Mouse (Mus musculus) hematopoietic stem cell, adult 5-6 weeks (primary cell): ENCODE measurements around the gene Spaca9. TPM values are rescaled to one million over a fixed set of nuclear protein-coding genes. Genes with fewer than 3 reads are reported as not detected.

ENCODE experiments used
- ATAC-seq, 2 experiments: fragments of 125-278 bp in 1 of 2; replicated peaks in 1 of 2; 2 replicates each; pipeline ENCODE4 v1.8.0; 2016 to 2017; ENCODE audit warnings: inconsistent platforms in 2 of 2, mild to moderate bottlenecking in 2 of 2, moderate number of reproducible peaks in 2 of 2, low read depth in 1 of 2, moderate TSS enrichment in 1 of 2; ENCODE audit not compliant: low FRiP score in 2 of 2, poor library complexity in 2 of 2, severe bottlenecking in 2 of 2, insufficient read depth in 1 of 2, low TSS enrichment in 1 of 2
- total RNA-seq: library from RNA; stranded (forward); fragments of 172-1452, 232-1000 nt; gene quantifications from 2 replicates; pipeline ENCODE4 v1.2.3, GENCODE M21; 2017

Gene Spaca9
- total RNA-seq, result 1.4 and 3.1 TPM in 2 replicates

DNA sequence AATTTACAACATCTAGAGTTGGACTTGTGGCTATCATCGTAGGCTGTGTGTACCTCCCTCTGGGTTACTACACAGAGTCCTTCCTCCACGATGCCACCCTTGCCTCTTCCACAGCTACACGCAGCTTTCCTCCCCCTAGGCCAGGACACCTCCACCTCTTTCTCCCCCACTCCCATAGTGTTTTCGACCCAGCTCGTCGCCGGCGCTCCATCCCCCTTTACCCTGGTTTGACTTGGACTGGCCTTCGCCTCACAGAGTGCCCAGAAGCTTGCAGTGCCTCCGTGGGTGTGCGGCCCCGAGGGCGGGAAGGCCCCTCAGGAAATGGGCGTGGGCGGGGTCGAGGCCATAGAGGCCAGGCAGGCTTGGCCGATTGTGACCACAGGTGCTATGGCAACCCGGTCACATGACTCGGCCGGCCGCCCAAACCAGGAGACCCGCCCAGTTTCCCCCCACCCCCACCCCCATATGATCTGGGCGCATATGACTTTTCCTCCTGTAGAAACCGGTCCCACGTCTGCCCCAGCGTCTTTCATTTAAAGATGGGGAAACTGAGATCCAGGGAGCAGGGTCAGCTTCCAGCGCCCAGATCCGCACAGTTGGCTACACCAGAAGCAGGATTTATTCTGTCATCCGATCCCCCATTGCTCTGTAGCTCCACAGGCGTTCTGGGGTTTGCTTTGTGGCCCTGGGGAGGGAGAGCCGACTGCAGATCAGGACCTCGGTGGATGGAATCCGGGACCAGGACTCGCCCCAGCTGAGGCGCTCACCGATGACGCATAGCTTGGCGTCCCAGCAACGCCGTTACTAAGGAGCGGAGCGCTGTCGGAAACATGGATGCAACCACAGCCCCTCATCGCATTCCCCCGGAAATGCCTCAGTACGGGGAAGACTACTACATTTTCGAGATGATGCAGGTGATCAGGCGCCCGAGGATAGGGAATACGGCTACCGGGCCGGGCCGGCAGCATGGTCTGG is at the start of gene Spaca9, which contains the start of gene Ak8:
Spaca9 (minus strand) TSS at position 367 of the 975 bp plus-strand sequence.
Ak8 (plus strand) TSS at position 804 of the 975 bp plus-strand sequence.
- ATAC-seq, result peak; percentile 15 to 59; a peak in 2 of 4 replicates

DNA sequence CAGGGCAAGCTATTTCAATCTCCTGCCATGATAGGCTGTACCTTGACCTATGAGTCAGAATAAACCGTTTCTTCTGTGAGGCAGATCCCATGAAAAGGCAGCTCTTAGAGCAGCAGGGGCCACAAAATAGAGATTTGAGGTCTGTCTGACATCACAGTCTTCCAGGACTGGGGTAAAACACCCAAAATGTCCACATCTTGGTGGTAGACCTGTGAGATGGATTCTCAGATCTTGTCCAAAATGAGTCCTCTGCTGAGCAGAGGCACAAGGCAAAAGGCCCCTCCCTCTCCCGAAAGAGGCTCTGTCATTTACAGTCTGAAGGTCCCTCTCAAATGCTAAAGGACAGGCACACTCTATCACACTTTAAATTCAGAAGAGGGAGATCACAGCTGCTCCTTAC is 48.2 kb upstream of the Spaca9 start:
- no peak for ATAC-seq

DNA sequence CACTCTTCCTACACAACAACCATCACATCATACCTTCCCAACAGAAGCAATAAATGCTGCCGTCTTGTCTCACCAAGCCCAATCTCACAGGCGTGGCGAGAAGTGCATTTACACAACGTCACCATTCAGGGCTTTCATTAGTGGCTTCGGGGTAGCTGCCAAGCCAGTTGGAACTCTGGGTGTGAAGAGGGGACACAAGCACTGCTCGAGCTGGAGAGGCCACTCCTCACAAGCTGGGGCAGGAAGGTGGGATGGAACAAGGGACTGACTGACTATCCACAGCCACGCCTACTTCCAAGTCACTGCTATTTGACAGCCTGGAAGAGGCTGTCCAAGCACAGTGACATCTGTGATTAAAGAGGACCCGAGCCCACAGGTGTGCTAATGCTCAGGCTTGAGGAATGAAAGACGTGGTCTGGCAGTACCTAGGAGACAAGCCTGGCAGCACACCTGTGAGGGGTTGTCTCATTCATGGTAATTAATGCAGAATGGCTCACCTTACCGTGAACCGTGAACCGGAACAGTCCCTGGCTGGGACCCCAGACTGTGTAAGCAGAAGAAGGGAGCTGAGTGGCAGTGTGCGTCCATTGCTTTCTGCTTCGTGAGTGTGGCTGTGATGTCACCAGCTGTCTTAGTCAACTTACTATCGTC is 47.3 kb upstream of the Spaca9 start:
- no peak for ATAC-seq

DNA sequence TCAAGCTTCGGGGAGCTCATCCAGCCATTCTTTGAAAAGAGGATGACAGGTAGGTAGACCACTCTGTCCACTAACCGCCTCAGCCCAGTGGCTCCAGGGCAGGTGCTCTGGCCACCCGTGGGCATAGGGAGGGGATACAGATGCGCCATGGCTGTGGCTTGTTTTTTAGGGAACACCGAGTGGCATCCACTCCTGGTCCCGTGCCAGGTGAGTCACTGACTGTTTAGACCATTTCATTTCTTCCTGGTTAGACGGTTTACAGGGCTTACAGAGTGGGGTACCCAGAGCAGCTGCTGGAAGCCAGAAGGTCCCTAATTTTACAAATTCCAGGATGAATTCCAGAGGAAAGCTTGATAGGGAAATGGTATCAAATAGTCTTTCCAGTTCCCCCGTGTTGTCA is 43.2 kb upstream of the Spaca9 start:
- ATAC-seq, result no peak

DNA sequence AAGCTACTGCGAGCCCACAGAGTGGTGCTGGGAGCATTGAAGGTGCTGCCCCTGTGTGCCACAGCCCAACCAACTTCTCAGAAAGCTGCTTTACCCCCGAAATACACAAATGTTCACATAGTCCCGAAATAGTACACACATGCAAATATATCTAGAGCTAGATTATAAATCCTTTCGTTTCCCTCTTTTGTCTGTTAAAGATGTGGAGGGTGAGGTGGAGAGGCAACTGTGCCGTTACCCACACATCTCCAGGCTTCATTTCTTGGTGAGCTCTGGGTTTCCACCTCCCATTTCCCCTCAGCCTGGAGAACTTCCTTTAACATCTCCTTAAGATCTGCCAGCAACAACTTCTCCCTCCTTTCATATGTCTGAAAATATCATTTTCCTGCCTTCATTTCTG is 40.6 kb upstream of the Spaca9 start:
- ATAC-seq, result no peak

DNA sequence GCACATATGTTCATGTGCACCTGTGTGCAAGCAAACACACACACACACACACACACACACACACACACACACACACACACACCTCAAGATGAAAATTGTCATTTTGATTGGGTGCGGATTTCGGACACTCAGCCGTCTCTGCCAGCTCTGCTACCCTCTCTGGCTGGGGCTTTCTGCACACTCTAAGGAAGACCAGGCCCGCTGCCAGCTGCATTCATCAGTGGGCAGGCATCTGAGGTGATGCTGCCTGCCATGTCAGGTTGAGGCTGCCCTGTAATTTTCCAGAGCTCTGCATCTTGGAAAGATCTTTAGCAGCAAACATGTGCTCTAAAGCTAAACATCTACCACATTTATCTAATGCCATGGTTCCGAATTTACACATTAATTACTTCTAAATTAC is 37.6 kb upstream of the Spaca9 start:
- no peak for ATAC-seq

DNA sequence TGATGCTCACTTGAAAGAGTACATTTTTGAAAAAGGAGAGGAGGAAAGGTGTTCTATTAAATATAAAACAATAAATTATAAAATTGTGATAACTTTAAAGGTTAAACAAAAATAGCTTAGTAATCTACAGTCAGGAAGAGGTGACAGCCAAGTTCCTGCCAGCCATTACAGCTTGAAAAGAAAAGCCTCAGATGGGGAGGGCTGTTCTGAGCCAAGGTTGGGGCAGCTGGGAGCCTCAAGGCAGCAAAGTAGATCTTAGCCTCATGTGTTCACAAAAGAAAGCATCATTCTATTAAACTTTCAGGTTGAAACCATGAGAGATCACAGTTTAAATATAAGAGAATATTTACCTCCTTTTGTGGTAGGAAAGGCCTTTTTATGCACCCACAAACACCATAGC is 31.1 kb upstream of the Spaca9 start:
- no peak for ATAC-seq

DNA sequence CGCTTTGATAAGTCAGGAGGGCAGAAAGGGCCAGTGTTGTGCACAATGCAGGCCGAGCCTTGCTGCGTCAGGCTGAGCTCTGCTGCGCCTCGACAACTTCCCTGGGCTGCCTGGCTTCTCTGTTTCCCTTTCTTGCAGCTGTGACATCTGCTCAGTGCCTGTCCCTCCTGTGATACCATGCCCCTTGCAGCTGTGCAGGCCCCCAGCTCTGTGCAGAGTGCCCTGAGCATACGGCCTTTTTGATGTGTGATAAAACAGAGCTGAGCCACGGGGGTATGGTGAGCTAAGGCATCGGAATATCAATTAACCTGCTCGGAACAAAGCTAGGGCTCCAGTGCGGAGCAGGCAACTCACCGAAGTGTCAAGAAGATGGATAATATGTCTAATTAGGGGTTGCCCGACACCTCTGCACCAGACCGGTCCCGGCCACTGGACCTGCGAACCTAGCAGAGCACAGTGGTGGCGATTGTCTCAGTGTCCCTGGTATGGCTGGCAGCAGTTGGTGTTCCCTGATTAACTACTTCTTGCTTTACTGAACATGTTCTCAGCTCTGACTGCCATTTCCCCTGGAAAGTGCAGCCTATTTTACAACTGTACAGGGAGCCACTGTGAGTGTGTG is 28.4 kb upstream of the Spaca9 start:
- no peak for ATAC-seq

DNA sequence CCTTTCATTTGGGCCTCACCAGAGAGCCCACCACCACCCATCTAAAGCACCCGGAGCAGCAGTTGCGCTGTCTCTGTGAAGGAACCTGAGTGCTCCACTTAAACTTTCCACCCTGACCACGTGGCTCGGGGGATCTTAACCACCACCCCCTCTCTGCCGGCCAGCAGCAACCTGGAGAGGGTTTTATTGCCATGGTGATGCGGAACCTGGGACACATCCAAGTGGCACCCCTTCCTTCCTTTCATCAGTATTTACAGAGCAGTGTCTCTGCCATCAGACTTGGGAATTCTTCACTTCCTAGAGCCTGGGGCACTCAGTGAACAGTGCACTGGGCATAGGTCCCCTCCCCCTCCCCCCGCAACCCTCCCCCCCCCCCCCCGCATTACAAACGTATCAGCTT is 24.4 kb upstream of the Spaca9 start:
- peak; percentile 57 to 60 for ATAC-seq

DNA sequence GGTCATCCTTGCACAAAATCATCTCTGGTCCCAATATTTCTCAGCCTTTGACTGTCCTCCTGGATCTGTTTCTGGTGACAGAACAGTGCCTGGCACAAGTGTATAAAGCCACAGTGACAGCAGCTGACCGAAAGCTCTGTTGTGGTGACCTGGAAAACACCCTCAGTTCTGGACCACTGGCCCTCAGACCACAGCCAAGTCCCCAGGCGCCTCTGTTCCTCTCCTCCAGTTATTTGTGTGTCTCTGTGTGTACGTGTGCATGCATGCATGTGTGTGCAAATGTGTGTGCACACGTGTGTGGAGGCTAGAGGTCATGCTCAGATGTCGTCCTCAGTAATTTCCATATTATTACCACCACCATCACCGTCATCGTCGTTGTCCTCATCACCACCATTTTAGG is 22.9 kb upstream of the Spaca9 start:
- no peak for ATAC-seq

DNA sequence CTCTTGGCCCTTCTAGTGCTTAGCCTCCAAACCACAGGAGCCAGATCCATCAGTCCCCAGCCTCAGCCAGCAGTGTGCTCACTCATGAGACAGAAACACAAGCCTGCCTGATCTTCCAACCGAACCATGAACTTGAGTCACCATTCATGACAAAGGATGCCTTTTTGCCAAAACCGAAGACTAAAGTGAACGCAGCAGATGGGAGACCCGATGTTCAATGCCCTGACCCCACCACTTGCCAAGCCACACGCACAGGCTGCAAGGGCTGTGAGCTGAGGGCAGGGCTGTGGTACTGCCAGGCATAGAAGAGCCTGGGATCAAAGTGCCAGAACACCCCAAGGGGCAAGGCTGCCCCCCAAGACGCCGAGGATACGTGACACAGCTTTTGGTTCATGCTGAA is 13.5 kb upstream of the Spaca9 start:
- ATAC-seq, result no peak

DNA sequence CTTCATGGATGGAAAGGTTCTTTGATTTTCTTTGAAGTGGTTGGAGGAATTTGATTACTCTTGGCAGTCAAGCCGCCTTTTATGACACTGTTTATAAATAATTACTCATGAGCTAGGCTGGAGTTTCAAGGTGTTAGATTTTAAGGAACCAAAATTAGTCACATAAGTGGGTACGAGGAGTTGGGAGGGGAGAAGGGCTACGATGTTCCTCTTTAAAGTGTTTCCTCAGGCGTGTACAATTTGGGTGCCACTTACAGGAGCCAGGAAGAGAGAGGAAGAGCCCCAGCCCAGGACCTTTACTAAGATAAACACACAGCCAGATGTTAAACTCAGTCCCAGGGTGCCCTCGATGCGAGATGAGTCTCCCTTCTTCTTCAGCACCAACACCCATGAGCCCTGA is 7.3 kb upstream of the Spaca9 start:
- ATAC-seq, result no peak

DNA sequence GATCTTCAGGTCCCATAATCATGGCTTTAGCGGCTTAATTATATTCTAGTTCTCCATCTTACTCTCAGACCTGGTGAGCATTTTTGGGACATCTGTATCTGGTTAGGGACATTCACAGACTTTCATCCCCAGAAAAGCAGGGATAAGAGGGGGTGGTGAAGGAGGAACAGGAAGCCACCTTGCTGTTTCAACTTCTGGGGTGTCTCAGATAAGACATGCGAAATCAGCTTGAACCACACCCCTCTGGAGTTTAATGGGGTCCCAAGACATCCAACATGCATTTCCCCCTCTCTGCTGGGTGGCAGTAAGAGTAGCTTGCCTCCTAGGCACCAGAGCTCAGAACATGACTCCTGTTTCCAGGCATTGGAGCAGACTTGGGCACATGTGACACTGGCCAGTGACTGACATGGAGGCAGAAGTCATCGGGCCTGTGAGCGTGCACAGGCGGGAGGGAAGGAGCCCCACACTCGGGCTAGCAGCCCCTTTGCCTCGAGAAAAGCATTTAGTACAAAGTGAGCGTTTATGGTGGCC is 6.6 kb upstream of the Spaca9 start:
- no peak for ATAC-seq

DNA sequence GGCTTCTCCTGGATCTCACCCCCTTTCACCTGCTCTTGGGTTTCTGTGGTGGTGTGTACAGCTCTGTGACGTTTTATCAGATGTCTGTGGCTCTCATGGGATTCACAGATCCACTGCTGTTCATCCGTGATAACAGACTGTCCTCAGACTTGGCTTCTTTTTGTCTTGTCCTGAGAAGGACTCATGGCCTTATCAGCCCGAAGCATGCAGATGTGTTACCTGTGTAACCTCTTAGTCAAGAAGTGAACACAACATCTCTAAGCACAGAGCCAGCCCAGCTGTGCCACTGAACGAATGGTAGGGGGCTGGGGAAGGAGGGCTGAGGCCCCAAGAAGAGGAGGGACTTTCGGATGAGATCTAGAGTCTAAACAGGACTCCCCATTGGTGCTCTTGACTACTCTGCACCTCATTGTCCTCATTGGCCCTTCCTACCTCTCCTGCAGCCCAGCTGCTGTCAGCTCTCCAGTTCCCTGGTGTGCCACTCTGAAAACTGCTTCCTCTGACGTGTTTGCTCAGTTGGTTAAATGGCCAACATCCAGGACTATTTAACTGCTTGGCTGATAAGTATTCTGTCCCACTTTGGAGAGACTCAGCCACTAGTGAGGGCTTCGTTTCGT is 2.2 kb upstream of the Spaca9 start:
- ATAC-seq, result no peak

DNA sequence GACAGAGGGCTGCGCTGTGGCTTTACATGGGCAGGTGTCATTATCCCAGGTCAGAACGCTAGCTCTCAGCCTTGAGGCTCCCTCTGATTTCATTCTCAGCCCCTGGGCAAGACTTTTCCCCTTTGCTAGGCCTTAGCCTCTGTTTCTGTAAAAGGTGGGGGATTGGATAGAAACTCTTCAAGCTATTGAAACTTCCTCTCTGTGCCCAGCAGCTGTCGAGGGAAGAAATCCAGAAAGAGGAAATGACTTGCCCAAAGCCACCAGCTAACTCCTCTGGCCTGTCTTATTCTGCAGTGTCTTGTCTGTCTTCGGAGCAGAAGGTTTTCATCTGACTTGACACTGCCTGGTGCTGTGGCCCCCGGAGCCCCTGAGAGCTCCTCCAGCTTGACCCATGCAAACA is 961 bp downstream of the Spaca9 start:
- peak; percentile 30 to 40 for ATAC-seq

DNA sequence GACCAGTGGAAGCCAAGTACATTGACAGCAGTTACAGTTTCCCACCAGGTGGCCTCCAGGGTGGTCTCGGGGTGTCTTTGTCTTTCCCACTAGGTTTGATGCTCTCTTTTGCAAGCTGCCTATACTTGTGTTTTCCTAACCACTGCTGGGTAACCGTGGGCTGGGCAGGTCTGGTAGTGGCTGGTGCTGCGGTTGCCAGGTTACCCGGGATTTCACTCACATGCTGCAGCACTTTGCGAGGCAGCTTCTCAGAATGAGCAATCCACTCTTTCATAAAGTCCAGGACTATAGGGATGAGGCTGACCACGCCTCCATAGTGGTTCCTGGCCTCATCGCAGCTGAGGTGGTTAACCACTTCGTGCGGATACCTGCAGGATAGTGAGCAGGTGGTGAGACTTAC is 6.8 kb downstream of the Spaca9 start:
- ATAC-seq, result no peak

DNA sequence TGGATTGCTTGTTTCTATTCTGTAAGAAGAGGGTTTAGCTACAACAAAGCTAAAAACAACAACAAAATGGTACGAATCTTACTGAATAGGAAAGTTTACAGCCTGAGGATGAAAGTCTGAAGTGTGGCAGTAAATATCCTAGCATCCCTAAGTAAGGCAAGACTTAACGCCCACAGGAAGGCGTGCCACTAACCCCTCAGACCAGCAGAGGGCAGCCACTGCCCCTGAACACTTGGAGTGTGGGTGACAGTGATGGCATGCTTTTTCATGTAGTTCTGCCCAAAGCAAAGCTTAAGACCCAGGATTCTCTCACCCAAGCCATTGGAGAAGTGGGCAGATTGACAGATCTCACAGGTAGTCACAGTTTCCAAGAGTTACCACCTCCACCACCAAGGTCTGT is 11.1 kb downstream of the Spaca9 start:
- peak; percentile 72 to 78; a peak in 3 of 4 replicates for ATAC-seq
